Mouse (Mus musculus): ENCODE results near the gene Hbb-bh2. TPM values are rescaled to one million over a fixed set of nuclear protein-coding genes. Genes with fewer than 3 reads are reported as not detected.
"Not testable (repeated sequence)": the region's sequence is repeated elsewhere in the genome, so short reads cannot be mapped to it uniquely, and the experiment has no call there.

Hbb-bh2 gene
- total RNA-seq (2015), result not detected in 2 replicates
- not detected in 2 replicates for total RNA-seq (2017)

DNA sequence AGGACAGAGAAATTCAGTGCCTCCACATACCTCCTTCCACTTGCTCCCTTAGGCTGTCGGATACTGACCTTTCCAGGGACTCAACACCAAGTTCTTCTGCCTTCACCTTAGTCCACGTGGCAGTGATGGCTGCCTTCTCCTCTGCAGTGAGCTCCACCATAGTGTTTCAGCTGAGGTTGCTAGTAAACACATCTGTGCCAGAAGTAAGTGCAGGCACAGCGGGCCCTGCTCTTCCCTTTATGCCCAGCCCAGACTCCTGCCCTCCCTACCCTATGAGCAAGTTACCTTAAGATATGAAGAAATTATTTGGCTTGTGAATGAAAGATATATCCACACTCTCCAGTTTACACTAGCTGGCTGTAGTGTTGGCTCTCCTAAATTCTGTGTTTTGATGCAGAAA is at the start of gene Hbb-bh2:
Hbb-bh2 (minus strand) TSS at position 253 of the 400 bp plus-strand sequence.
- ATAC-seq (ENCODE audit: poor library complexity, severe bottlenecking), result no peak

DNA sequence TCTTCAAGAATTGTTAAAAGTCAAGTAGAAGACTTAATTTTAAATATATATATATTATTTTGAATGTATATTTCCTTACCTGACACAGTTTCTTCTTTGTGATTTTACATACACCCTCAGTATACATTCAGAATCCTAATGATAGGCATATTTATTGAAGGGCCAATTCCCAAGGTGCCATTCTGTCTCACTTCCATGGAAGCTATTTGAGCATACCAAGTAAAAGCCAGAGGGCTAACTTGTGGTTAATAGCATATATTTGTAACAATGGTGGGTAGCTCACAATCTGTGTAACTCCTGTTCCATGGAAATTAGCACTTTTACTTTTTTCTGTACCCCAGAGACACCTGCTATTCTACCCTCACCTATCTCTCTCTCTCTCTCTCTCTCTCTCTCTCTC is 45.8 kb upstream of the Hbb-bh2 start, which contains the start of gene Olfr66:
Olfr66 (minus strand) TSS at position 101 of the 400 bp plus-strand sequence.
- no peak for ATAC-seq (ENCODE audit: poor library complexity, severe bottlenecking)

DNA sequence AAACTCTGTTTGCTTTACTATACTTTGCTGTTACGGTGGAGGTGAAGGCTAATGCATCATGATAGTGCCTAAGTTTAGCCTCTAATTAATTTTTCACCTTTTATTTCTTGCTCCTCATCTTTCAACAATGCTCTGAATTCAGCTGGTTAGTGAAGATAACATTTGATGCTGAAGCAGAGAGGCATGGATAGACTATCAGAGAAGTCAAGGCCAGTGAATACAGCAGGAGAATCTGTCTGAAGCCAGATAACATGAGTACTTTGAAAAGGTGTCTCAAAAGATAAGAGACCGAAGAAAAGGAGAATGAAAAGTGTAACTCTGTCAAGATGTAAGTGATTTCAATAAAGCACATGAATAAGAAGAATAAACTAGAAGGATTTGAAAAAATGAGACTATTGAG is 36.8 kb upstream of the Hbb-bh2 start:
- no peak for ATAC-seq (ENCODE audit: poor library complexity, severe bottlenecking)

DNA sequence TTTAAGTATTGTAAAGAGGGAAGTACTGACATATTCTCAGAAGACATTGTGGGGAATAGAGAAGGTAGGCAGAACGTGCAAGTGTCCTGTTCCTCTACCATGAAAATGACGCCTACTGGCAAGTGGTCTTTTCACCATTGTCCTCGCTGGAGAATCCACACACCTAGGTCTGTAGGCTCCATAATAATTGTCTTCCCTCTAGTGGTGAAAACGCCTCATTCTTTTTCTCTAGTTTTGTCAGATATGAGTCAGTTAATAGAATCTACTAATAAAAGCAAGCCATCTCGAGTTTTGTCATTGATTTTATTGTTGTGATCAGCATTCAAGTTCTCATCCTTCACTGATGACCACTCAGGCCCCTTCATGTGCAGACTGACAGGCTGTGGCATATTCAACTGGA is 34.1 kb upstream of the Hbb-bh2 start:
- ATAC-seq (ENCODE audit: poor library complexity, severe bottlenecking), result peak; percentile 31; the same call in 1 of the 2 replicates

DNA sequence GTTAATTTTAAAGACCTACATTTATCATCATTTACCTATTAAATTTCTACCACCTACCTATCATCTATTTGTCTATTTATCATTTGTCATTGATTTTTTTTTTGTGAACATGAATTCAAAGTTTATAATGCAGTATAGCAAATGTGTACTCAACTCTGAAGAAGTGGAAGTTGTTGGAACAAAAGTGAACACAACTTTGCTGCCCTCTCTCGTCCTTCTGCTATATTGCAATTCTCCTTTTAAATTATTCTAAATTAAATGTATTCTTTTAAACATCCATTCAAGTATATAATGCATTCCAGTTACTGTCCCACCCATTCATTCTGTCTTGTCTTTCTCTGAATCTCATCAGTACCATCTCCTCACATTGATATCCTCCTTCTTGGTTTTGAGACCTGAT is 32.7 kb upstream of the Hbb-bh2 start:
- peak; percentile 47; the same call in 1 of the 2 replicates for ATAC-seq (ENCODE audit: poor library complexity, severe bottlenecking)

DNA sequence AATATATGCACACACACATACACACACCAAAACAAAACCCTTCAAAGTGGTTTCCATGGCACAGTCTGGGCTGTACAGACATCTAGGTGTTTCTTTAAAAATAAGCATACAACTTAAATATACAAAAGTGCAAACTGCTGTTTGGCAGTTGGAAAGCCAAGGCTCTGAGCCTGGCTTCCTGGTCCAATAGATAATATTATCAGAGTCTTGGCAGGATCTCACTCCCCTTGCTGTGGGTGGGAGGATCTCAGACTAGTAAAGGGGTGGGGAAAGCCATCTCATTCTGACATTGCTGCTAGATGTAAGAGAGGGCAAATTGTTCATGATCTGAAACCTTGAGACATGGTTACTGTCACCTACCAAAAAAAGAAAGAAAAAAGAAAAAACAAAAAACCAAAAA is 30.3 kb upstream of the Hbb-bh2 start:
- peak; percentile 62 for ATAC-seq (ENCODE audit: poor library complexity, severe bottlenecking)

DNA sequence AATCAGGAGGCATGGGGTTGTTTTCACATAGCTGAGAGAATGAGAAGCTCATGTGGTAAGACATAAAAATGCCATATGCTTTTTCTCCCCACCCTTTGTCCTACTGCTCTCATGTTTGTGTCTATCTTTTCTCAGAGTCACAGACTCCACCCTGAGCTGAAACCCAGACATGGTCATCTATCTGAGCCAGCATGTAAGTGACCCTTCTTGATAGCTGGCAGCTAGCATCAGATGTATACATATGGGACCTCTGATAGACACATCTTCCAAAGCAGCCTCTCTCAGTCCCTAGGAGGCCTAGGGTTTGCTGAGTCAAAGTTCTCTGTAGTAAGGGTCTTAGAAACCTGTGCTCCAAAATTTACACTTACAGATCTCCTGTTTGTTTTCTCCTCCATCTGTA is 25.4 kb upstream of the Hbb-bh2 start:
- ATAC-seq (ENCODE audit: poor library complexity, severe bottlenecking), result peak; percentile 23; the same call in 1 of the 2 replicates

DNA sequence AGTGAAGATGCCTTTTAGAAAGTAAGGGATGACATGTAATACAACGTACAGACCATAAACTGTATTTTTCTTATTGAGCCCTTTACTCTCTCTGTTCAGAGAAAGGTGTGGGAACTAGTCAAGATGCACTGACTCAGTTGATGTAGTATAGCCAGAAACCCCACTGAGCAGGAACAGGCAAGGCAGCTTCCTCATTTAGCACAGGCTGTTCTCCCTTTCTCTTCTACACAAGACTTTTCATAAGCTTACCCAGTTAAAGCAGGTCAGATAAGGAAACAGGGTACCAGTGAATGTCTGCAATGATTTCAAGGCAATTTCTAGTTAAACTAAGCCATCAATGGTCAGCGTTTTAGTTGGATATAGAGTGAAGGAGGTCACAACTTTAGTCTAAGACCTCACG is 21.2 kb upstream of the Hbb-bh2 start:
- ATAC-seq (ENCODE audit: poor library complexity, severe bottlenecking), result peak; percentile 67

DNA sequence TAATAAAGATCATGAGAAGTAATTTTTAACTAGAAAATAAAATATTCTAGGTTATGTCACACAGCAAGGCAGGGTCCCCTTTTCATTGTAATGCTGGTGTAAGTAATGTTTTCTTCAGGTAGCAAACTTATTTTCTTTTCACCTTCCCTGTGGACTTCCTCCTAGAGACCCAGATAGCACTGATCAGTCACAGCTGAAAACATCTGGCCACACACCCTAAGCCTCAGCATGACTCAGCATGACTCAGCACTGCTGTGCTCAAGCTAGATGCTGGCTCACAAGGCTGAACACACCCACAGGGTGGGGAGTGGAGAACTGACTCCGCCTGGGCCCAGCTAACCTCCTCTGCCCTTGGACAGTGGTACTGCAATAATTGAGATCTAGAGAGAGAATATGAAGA is 20.5 kb upstream of the Hbb-bh2 start:
- peak; percentile 86 for ATAC-seq (ENCODE audit: poor library complexity, severe bottlenecking)

DNA sequence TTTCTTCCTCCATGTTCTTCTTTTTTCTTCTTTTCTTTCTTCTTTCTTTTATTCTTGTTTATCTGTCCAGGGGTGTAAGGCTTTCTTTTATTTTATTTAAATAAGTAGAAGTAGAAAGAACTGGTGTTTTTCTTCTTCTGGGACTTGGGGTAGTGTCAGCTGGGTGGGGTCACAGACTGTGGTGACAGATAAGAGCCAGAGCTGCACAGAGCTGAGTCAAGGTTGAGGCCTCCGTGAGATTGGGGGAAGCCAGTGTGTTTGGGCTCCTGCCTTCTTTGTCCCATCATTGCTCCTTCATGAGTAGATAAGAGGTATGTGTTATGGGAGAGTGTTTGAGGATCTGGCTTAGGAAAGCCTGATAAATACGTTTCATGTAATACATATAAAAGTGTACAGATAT is 18.8 kb upstream of the Hbb-bh2 start:
- peak; percentile 56 for ATAC-seq (ENCODE audit: poor library complexity, severe bottlenecking)

DNA sequence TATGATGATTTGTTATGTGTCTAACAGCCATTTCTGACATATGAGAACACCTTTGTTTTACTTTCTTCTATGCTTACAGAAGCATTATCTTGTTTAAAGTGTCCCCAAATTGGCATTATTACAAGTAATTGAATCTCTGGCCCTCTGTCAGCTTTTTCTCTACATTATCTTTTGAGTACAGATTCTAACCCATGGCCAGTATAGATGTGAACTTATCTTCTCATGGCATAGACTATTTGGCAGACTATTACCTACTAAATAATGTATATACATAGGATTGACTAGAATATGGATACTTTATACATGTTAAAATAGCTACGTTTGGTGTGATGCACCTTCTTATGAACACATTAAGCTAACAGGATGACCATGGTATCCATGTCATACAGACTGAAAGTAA is 14.3 kb upstream of the Hbb-bh2 start:
- ATAC-seq (ENCODE audit: poor library complexity, severe bottlenecking), result no peak

DNA sequence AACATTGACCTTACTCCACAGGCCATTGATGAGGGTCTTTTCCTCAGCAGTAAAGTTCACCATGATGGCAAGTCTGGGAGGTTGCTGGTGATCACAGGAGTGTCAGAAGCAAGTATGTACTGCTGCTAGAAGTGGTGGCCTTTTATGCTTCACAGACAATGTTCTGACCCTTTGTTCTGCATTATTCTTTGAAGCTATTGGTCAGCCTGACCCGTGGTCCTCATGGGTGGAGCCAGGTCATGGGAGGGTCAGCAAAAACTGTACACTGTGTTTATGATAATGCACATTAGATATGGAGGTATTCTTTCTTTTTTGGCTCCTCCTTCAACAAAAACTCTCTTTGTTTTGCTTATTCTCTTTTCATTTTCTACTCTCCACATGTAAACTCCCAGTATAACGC is 12.8 kb upstream of the Hbb-bh2 start, which contains the start of gene Hbb-y:
Hbb-y (minus strand) TSS at position 127 of the 400 bp plus-strand sequence.
- ATAC-seq (ENCODE audit: poor library complexity, severe bottlenecking), result no peak

DNA sequence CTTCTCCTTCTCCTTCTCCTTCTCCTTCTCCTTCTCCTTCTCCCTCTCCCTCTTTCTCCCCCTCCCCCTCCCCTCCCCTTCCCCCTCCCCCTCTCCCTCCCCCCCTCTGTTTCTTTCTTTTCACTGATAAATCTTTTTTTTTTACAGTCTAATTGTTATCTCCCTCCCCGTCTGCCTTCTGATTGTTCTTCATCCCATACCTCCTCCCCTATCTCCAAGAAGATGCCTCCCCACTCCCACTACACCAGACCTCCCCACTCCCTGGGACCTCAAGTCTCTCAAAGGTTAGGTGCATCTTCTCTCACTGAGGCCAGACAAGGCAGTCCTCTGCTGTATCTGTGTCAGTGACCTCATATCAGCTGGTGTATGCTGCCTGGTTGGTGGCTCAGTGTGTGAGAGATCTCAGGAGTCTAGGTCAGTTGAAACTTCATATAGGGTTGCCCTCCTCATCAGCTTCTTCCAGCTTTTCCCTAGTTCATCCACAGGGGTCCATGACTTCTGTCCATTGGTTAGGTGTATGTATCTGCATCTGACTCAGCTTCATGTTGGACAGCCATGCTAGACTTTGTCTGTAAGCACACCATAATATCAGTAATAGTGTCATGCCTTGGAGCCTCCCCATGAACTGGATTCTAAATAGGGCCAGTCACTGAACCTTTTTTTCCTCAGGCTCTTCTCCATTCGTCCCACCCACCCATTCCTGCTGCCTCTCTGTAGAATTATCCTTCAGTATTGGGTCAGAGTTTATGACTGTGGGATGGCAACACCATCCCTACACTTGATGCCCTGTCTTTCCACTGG is 4.4 kb upstream of the Hbb-bh2 start:
- ATAC-seq (ENCODE audit: poor library complexity, severe bottlenecking), result no peak

DNA sequence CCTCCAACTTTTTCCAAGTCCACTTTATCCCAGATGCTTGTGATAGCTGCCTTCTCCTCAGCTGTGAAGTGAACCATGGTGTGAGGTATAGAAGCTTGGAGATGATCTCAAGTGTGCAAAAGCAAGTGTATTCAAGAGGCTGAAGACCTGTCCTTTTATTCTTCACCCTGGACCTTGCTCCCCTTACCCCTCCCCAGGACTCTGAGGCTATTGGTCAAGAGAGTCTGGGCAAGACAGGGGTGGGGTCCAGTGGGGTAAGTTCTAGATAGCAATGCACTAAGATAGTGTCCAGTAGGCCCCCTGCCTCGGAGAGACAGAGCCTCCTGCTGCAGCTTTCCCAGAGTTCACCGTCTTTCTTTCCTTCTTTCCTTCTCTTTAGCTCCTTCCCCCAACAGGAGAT is 2.7 kb upstream of the Hbb-bh2 start, which contains the start of gene Hbb-bh1:
Hbb-bh1 (minus strand) TSS at position 131 of the 400 bp plus-strand sequence.
- no peak for ATAC-seq (ENCODE audit: poor library complexity, severe bottlenecking)

DNA sequence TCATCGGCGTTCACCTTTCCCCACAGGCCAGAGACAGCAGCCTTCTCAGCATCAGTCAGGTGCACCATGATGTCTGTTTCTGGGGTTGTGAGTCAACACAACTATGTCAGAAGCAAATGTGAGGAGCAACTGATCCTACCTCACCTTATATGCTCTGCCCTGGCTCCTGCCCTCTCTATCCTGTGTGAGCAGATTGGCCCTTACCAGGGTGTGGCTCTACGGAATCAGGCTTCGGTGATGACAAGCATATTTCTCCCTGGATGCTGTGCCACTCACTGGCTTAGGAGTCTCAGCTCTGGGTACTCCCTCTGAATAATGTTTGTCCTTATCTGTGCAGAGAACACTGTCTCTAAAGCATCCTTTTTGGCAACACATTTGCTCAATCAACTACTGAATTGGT is 12.5 kb downstream of the Hbb-bh2 start, which contains the start of gene Hbb-bs:
Hbb-bs (minus strand) TSS at position 289 of the 400 bp plus-strand sequence.
- ATAC-seq (ENCODE audit: poor library complexity, severe bottlenecking), result peak; percentile 46

DNA sequence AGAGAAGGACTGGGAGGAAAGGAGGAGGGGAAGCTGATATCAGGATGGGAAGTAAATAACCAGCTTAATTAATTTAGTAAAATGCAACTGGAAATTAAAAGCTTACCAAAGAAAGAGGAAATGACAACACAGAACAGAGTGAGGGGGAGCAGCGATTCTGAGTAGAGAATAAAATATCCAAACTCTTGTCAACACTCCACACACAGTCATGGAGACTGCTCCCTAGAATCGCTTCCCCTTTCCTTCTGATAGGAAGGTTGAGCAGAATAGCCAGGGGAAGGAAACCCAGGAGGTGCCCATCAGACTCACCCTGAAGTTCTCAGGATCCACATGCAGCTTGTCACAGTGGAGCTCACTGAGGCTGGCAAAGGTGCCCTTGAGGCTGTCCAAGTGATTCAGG is 13.2 kb downstream of the Hbb-bh2 start:
- peak; percentile 71 for ATAC-seq (ENCODE audit: poor library complexity, severe bottlenecking)

DNA sequence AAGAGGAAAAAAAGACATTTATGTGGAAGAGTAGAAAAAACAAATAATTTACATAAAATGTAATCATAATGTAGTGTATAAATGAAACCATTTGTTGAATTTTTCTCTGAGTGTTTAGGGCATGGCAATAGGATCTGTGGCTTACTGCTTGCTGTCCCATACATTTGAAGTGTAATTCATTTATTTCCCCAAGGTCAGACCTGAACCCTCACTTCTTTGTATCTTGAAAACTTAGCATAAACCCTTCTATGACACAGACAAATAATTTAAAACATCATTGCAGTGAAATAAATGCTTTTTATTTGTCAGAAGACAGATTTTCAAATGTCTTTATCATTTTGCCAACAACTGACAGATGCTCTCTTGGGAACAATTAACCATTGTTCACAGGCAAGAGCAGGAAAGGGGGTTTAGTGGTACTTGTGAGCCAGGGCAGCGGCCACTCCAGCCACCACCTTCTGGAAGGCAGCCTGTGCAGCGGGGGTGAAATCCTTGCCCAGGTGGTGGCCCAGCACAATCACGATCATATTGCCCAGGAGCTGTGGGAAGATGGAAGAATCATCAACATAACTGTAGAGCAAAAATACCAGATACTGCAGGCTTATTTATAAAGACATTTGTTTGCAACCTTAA is 13.9 kb downstream of the Hbb-bh2 start:
- no peak for ATAC-seq (ENCODE audit: poor library complexity, severe bottlenecking)

DNA sequence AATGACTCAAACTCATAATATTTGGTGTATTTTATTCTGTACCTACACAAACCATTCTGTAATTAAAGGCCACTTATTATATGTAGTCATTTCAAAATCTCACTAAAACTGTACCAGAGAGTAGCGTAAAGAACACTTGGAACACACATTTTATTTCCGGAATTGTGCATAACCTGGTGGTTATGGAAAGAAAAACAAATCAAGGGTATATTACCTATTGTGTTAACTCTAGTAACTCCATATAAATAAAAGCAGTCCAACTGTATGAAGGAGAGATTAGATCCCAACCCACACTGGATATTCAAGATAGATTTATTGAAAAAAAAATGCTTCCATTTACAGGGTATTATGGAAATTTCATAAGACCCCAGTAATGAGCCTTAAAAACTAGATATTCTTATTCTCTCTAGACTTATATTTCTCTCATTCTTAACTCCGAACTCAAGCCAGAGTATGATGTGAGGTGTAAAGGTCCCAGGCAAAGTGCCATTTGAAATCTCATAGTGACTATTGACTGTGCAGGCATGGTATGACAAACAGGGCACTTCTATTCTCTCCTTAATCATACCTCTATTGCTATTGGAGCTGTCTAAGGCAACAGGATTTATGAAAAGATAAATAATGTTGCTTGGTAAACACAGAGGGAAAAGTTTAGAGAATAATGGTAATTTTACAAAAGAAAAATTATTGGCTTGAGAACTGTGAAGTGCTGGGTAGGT is 14.6 kb downstream of the Hbb-bh2 start:
- no peak for ATAC-seq (ENCODE audit: poor library complexity, severe bottlenecking)

DNA sequence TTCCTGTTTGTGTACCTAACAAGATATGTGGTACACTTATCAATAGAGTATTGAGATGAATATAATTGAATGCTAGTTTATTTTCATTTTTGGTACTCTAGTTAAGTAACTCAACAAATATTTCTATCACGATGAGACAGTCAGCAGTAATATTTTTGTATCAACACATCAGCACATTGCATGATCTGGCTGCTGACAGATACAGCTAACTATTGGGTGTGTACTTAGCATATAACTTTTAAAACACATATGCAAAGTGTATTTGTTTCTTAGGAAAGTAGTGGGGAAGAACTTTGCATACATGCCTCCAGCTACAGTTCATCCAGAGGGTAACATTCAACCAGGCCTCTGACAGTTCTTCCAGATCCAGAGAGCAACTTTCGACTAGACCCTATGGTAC is 15.7 kb downstream of the Hbb-bh2 start:
- no peak for ATAC-seq (ENCODE audit: poor library complexity, severe bottlenecking)

DNA sequence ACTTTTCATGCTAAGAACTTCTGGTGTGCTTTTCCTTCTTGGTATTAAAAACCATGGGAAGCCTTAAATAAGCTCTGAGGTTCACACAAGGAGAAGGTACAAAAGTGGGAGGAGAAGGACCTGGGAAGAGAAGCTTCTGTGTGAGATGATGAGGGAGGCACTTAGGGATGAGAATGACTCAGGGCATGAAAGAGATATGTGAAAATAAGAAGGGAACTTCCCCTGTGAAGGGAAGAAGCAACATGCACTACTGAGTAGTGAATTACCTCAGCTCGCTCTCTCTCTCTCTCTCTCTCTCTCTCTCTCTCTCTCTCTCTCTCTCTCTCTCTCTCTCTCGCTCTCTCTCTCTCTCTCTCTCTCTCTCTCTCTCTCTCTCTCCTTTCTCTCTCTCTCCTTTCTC is 25.2 kb downstream of the Hbb-bh2 start:
- not testable (repeated sequence) for ATAC-seq (ENCODE audit: poor library complexity, severe bottlenecking)

DNA sequence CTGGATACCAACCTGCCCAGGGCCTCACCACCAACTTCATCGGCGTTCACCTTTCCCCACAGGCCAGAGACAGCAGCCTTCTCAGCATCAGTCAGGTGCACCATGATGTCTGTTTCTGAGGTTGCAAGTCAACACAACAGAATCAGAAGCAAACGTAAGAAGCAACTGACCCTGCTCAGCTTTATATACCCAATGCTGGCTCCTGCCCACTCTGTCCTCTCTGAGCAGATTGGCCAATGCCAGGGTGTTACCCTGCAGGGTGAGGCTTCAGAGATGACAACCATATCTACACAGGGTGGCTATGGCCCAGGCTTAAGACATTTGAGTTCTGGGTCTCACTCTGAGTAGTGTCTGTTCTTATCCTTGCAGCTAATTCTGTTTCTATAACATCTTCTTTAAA is 26.6 kb downstream of the Hbb-bh2 start, which contains the start of gene Hbb-bt:
Hbb-bt (minus strand) TSS at position 231 of the 400 bp plus-strand sequence.
- peak; percentile 47 for ATAC-seq (ENCODE audit: poor library complexity, severe bottlenecking)

Measured in megakaryocyte, adult 5-6 weeks (primary cell).